Mouse (Mus musculus) kidney, embryonic 15.5 days (tissue): Measurements from ENCODE around the gene Slc35e4. TPM values are rescaled to one million over a fixed set of nuclear protein-coding genes. Genes with fewer than 3 reads are reported as not detected.

Source experiments
- ATAC-seq: fragments of 200-750 bp; cut with Nextera tagmentation; replicated peaks from 2 replicates; pipeline ENCODE4 v1.8.0; 2017; ENCODE audit warnings: moderate TSS enrichment; ENCODE audit not compliant: low FRiP score
- H3K27ac ChIP-seq: fragments of 300-500 bp; sonication (generic); 2 replicates; pipeline ENCODE4 v1.5.1; 2015; ENCODE audit warnings: mild to moderate bottlenecking, inconsistent platforms
- H3K27me3 ChIP-seq: fragments of 300-500 bp; sonication (generic); 2 replicates; pipeline ENCODE4 v1.6.1; 2015; ENCODE audit warnings: inconsistent platforms
- H3K36me3 ChIP-seq: fragments of 300-500 bp; sonication (generic); 2 replicates; pipeline ENCODE4 v1.6.1; 2015; ENCODE audit warnings: inconsistent platforms
- H3K4me1 ChIP-seq: fragments of 300-500 bp; sonication (generic); 2 replicates; pipeline ENCODE4 v1.6.1; 2015; ENCODE audit warnings: inconsistent platforms
- H3K4me2 ChIP-seq: fragments of 300-500 bp; sonication (generic); 2 replicates; pipeline ENCODE4 v1.6.1; 2015; ENCODE audit warnings: moderate library complexity, mild to moderate bottlenecking, inconsistent platforms
- H3K4me3 ChIP-seq: fragments of 300-500 bp; sonication (generic); replicated peaks from 2 replicates; pipeline ENCODE4 v1.5.1; 2015; ENCODE audit warnings: mild to moderate bottlenecking, inconsistent platforms
- H3K9ac ChIP-seq: fragments of 300-500 bp; sonication (generic); 2 replicates; pipeline ENCODE4 v1.6.1; 2015; ENCODE audit warnings: mild to moderate bottlenecking, inconsistent platforms
- H3K9me3 ChIP-seq: fragments of 300-500 bp; sonication (generic); replicated peaks from 2 replicates; pipeline ENCODE4 v1.6.1; 2016; ENCODE audit warnings: inconsistent platforms
- WGBS: fragments of 180-500 bp; shearing (Covaris S2); methylation state at CpG from one replicate; pipeline ENCODE4 v1.1.7; 2015; ENCODE audit warnings: mixed read lengths; 5-methylcytosine and 5-hydroxymethylcytosine counted together
- polyA plus RNA-seq: library from polyadenylated mRNA; unstranded; fragments of >200 nt; fragmentation: Nextera tagmentation; extraction: Ambion mirVana; gene quantifications from 2 replicates; pipeline ENCODE4 v1.2.1, GENCODE M21; 2015

Slc35e4 gene
- polyA plus RNA-seq, 1 experiment from 2014 or later: 5.1 TPM

GRCm38 (mm10) chr11:3935135-3935534 lies 20.7 kb upstream of the Slc35e4 start:
- WGBS: 67% methylated on average over 4 of the region's 4 CpGs
- H3K9me3 ChIP-seq: no peaks in the 10 kb centered on the region
- H3K27me3 ChIP-seq: no peaks in the 10 kb centered on the region
- no peak overlapping the region for H3K4me2 ChIP-seq
- ATAC-seq: no peak
- H3K36me3 ChIP-seq: no peaks in the 10 kb centered on the region
- H3K27ac ChIP-seq: no peak overlapping the region
- H3K4me3 ChIP-seq: no peak overlapping the region
- H3K4me1 ChIP-seq: peaks cover 17% of the 10 kb centered on the region
- H3K9ac ChIP-seq: no peak overlapping the region

GRCm38 (mm10) chr11:3933756-3934285 lies 19.4 kb upstream of the Slc35e4 start:
- Histone ChIP-seq H3K4me1 (peaks cover 17% of the 10 kb centered on the region), H3K4me3 (no peak overlapping the region), H3K36me3 (no peaks in the 10 kb centered on the region), H3K4me2 (no peak overlapping the region), H3K9ac (no peak overlapping the region), H3K27ac (no peak overlapping the region), H3K9me3 (no peaks in the 10 kb centered on the region), H3K27me3 (no peaks in the 10 kb centered on the region)
- 86% methylated on average over 9 of the region's 9 CpGs for WGBS
- no peak for ATAC-seq

DNA sequence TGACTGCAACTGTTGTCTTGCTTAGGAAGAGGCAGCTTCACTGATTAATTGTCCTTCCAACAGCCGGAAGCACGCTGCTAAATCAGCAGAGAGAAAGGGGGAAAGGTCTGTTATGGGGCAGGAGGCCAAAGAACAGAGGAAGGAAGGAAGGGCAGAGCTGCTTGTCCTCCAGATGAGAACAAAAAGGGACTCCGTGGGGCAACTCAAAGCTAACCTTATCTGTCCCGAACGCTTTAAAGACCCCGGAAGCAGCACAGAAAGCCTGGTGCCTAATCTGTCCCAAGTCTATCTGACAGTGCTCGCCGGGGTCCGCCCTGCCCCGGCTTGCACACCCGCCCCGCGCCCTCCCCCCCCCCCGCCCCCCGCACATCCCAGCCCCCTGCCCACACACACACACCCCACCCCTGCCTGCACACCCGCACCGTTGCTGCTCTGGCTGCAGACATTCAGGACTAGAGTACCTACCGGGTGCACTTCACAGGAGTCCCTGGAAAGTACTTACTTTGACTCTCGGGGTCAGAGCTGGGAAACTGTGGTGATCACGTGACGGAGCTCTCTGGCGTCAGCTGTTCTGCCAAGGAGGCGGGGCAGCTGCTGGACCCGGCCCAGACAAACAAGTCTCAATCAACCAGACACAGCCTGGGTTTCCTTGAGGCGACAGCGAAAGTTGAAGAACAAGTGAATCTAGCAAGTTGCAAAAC lies 17.2 kb upstream of the Slc35e4 start, which contains the start of gene Tcn2:
Gene Tcn2, minus strand, starts transcription at position 649 of the 701 bp plus-strand sequence.
- peak; percentile 71 for ATAC-seq
- Histone ChIP-seq H3K4me1 (peaks cover 17% of the 10 kb centered on the region), H3K9ac (peak within 1 kb of the TSS; percentile 41), H3K27ac (peak within 1 kb of the TSS; percentile 48; the same call in 1 of the 2 replicates), H3K36me3 (peaks cover 4% of the 10 kb centered on the region; the same call in 1 of the 2 replicates), H3K4me3 (peak within 1 kb of the TSS; percentile 54), H3K4me2 (peak within 1 kb of the TSS; percentile 72), H3K27me3 (no peaks in the 10 kb centered on the region), H3K9me3 (no peaks in the 10 kb centered on the region)
- under 1% methylated on average over 26 of the region's 26 CpGs for WGBS

DNA sequence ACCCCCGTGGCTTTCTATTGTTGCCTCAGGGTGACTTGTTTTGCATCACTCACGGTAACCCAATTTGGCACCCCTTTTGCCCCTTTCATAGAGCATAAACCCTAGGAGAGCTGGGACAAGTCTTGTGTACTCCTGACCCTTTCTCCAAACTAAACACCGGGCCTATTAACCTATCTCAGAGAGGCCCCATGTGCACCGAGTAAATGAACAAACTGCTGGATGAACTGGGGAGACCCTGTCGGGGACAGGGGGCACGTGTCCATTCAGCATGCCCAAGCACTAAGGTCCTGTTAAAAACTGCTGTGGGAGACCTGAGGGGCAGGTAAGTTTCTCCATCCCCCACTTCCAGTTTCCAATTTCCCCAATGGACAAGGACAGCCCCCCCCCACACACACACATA lies 16.5 kb upstream of the Slc35e4 start:
- no peaks in the 10 kb centered on the region for H3K27me3 ChIP-seq
- H3K4me3 ChIP-seq: peak overlapping the region; percentile 54
- no peaks in the 10 kb centered on the region for H3K9me3 ChIP-seq
- H3K27ac ChIP-seq: peak overlapping the region; percentile 48; the same call in 1 of the 2 replicates
- WGBS: 28% methylated on average over 6 of the region's 6 CpGs
- peak; percentile 20; the same call in 1 of the 2 replicates for ATAC-seq
- H3K4me2 ChIP-seq: peak overlapping the region; percentile 72
- peak overlapping the region; percentile 41 for H3K9ac ChIP-seq
- peaks cover 11% of the 10 kb centered on the region for H3K36me3 ChIP-seq
- H3K4me1 ChIP-seq: peaks cover 17% of the 10 kb centered on the region

GRCm38 (mm10) chr11:3930019-3930418 lies 15.6 kb upstream of the Slc35e4 start:
- ATAC-seq: no peak
- Histone ChIP-seq H3K36me3 (peaks cover 16% of the 10 kb centered on the region), H3K27me3 (no peaks in the 10 kb centered on the region), H3K4me3 (no peak overlapping the region), H3K9me3 (no peaks in the 10 kb centered on the region), H3K9ac (no peak overlapping the region), H3K27ac (no peak overlapping the region), H3K4me2 (peak overlapping the region; percentile 72; the same call in 1 of the 2 replicates), H3K4me1 (peaks cover 17% of the 10 kb centered on the region)
- 77% methylated on average over 4 of the region's 4 CpGs for WGBS

- ATAC-seq: no peak
- no peaks in the 10 kb centered on the region for H3K9me3 ChIP-seq
- peaks cover 7% of the 10 kb centered on the region for H3K4me1 ChIP-seq
- H3K4me2 ChIP-seq: no peak overlapping the region
- H3K9ac ChIP-seq: no peak overlapping the region
- WGBS: 94% methylated on average over 10 of the region's 10 CpGs
- no peak overlapping the region for H3K4me3 ChIP-seq
- no peak overlapping the region for H3K27ac ChIP-seq
- H3K27me3 ChIP-seq: no peaks in the 10 kb centered on the region
- H3K36me3 ChIP-seq: peaks cover 49% of the 10 kb centered on the region
Measured at GRCm38 (mm10) chr11:3925916-3926315, 11.5 kb upstream of the Slc35e4 start.

DNA sequence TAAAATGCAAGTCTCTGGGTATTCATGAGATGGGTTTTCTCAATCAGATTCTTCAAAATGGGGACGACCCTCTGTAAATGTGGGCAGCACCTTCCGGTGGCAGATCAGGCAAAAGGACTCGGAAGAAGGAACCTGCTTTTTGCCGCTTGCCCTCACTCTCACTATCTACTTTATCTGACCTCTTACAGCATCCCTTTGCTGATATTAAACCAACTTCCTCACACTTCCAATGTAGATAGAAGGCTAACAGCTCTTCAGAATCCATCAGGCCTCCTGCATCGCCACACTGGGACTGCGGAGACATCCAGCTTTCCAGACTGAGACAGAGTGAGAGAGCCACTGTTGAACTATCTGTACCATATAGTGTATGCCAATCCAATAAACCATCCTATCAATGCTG lies 8.3 kb upstream of the Slc35e4 start:
- H3K9me3 ChIP-seq: no peaks in the 10 kb centered on the region
- 95% methylated on average over 6 of the region's 6 CpGs for WGBS
- H3K4me3 ChIP-seq: no peak overlapping the region
- no peak for ATAC-seq
- H3K9ac ChIP-seq: no peak overlapping the region
- H3K27me3 ChIP-seq: no peaks in the 10 kb centered on the region
- 0 out of 2 replicates have a peak, but pooled peaks cover 3% of the 10 kb centered on the region for H3K4me1 ChIP-seq
- H3K4me2 ChIP-seq: no peak overlapping the region
- no peak overlapping the region for H3K27ac ChIP-seq
- peaks cover 49% of the 10 kb centered on the region for H3K36me3 ChIP-seq

DNA sequence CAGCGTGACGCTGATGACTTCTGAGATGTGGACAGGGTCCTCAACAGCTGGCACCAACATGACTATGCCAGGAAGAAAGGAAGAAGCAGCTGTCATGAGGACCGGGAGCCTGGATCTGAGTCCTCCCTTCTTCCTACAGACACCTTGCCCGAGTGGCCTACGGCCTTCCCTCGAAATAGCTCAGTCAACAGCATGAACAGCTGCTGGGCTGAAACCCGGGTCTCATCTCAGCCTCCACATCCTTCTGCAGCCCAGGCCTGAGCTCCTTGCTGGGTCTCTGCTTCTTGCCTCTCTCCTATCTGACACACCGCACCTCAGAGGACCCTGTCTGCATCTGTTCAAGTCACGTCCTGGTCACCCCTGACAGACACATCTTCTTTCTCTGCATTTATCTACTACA lies 7.7 kb upstream of the Slc35e4 start:
- no peak overlapping the region for H3K4me2 ChIP-seq
- peaks cover 52% of the 10 kb centered on the region for H3K36me3 ChIP-seq
- H3K27me3 ChIP-seq: no peaks in the 10 kb centered on the region
- no peak overlapping the region for H3K27ac ChIP-seq
- WGBS: 95% methylated on average over 9 of the region's 9 CpGs
- no peaks in the 10 kb centered on the region for H3K9me3 ChIP-seq
- ATAC-seq: no peak
- no peak overlapping the region for H3K9ac ChIP-seq
- no peak overlapping the region for H3K4me3 ChIP-seq
- 0 out of 2 replicates have a peak, but pooled peaks cover 3% of the 10 kb centered on the region for H3K4me1 ChIP-seq

DNA sequence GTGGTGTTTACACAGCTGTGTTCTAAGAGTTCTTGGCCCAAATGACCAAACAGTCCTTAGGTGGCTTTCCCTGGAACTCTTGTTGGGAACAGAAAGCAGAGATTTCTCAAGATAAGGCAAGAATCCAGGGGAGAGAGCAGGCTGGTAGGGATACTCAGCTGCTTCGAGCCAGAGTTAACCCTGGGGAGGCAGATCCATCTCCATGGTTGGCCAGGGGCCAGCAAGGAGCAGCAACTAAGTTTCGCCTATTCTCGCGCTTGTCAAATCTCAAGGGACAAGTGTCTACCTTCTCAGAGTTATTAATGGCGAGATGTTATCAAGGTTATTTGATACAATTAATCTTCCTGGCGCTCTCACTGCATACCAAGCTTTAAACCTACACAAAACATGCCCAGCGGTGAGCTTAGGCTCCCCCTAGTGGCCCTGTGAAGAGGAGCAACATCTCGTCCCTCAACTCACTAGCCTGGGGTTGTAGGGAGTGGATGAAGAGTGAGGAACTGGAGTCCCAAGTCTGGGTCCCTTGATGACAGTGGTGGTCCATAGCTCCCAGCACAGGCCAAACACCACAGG lies 6.9 kb upstream of the Slc35e4 start:
- no peak overlapping the region for H3K4me3 ChIP-seq
- 0 out of 2 replicates have a peak, but pooled peaks cover 3% of the 10 kb centered on the region for H3K4me1 ChIP-seq
- ATAC-seq: no peak

DNA sequence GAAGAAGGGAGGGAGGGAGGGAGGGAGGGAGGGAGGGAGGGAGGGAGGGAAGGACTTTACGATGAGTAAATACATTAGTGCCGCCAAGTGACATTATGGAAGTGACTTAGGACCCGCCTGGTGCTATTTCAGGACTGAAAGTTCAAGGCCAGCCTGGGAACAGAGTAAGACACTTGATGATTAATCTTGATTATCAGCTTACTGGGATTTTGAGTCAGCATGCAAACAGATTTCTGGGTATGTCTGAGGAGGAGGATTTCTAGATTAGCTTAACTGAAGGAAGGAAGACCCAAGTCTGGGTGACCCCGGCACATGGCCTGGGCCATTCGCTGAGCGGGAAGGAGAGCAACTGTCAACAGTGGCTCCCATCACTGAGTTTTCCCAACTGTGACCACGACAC lies 6.0 kb upstream of the Slc35e4 start:
- 82% methylated on average over 7 of the region's 7 CpGs for WGBS
- Histone ChIP-seq H3K9me3 (no peaks in the 10 kb centered on the region), H3K27ac (no peak overlapping the region), H3K4me1 (0 out of 2 replicates have a peak, but pooled peaks cover 3% of the 10 kb centered on the region), H3K27me3 (no peaks in the 10 kb centered on the region), H3K9ac (no peak overlapping the region), H3K4me3 (no peak overlapping the region), H3K4me2 (no peak overlapping the region), H3K36me3 (peaks cover 37% of the 10 kb centered on the region)
- ATAC-seq: no peak

More for the DNA sequence above, 6.9 kb upstream of the Slc35e4 start:
- H3K36me3 ChIP-seq: peaks cover 45% of the 10 kb centered on the region
- H3K9ac ChIP-seq: no peak overlapping the region
- 31% methylated on average over 8 of the region's 8 CpGs for WGBS
- no peak overlapping the region for H3K4me2 ChIP-seq
- no peaks in the 10 kb centered on the region for H3K27me3 ChIP-seq
- no peak overlapping the region for H3K27ac ChIP-seq
- H3K9me3 ChIP-seq: no peaks in the 10 kb centered on the region

- H3K4me1 ChIP-seq: peaks cover 13% of the 10 kb centered on the region
- no peak overlapping the region for H3K9ac ChIP-seq
- no peaks in the 10 kb centered on the region for H3K27me3 ChIP-seq
- no peaks in the 10 kb centered on the region for H3K9me3 ChIP-seq
- H3K4me2 ChIP-seq: no peak overlapping the region
- 61% methylated on average over 1 of the region's 1 CpGs for WGBS
- no peak for ATAC-seq
- no peak overlapping the region for H3K4me3 ChIP-seq
- peaks cover 23% of the 10 kb centered on the region for H3K36me3 ChIP-seq
- H3K27ac ChIP-seq: no peak overlapping the region
Measured at GRCm38 (mm10) chr11:3918738-3919137, 4.3 kb upstream of the Slc35e4 start.
